Mouse (Mus musculus) CD4-positive, CD25-positive, alpha-beta regulatory T cell, adult 2 months (primary cell): ENCODE measurements at regions not wholly inside any gene's neighbourhood (a gene's known extent, or its start where the extent isn't known, plus 50 kb on each side); places are given as distances from the start of the nearest gene placed in this dataset.
A peak's percentile ranks its signal among the peaks of the same experiment; 100 is the strongest.
"Not testable (repeated sequence)": the region's sequence is repeated elsewhere in the genome, so short reads cannot be mapped to it uniquely, and the experiment has no call there.

Experiments
- DNase-seq: peaks from one replicate; pipeline ENCODE4 v3.0.0-alpha.2; 2012; ENCODE audit warnings: low read depth, low spot score

DNA sequence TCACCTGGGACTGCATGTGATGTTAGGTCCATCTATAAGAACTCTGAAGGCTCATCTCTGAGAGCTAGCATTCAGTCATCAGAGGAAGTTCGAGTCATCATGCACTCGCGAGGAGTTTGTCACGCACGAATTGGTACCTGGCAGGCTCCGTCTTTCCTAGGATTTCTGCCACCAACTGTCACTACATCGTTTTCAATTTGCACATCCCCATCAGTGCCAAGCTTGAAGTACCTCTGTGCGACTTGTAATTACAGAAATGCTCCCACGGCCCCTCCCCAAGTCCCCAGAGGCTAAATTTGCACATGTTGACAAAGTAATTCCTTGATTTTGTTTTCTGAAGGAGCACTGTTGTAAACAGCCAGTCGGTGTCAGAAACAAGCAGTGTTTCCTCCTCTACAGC is 372.2 kb upstream of the Id2 start:
- no peak for DNase-seq

DNA sequence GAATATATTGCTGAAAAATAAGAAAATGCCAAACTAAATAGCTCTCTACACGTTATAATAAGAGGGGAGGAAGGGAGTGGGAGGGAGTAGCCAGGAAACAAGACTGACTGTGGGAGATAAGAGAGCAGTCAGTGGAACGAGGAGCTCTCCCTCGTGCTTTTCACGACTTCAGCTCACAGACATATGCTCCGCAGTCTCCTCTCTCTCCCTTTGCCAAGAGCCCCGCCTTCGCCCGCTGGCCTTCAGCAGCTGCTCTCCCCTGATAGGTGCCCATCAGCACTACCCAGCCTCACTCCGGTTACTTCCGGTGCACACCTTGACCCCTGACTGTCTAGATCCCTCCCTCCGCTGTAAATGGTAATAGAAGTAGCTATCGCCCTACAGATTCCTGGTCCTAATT is 370.8 kb upstream of the Id2 start:
- DNase-seq: no peak

DNA sequence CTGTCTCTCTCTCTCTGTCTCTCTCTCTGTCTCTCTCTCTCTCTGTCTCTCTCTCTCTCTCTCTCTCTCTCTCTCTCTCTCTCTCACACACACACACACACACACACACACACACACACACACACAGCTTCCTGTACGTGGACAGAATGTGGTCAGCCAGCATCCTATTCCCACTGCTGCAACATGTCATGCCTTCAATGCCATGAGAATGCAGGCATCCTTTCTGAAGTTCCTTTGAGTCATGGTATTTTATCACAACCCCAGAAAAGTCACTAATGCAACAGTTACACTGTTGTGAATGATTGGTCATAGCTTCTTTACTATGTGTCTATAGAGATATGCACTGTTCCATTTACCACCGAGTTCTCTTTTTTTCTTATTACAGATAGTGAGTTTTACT is 365.8 kb upstream of the Id2 start:
- not testable (repeated sequence) for DNase-seq

DNA sequence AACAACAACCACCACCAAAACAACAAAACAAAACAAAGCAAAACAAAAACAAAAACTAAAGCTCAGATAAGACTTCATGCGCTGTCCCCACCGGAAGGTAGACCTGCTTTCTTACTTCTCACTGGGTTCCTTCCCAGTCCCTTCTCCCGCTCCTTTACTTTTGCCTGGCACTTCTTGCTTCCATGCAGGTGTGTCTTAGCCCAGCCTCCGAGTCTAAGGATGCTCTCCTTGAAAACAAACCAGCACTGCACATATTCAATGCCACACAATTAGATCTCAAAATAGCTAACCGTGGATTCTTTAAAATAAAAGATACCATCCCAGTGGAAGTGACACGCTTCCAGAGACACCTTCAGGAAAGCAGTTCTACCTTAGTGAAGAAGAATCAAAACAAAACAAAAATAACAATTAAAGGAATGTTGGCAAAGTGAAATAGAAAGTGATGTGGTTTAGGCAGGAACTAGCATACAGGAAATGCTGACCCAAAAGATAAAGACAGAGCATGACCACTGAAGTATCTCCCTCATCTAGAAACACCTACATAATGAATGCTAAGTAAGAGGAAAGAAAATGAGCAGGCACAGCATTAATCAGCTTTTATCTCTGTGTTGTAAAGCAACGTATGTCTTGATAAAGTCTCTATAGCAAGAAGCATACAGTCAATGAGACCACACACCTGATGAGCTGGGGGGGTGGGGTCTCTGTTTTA is 358.5 kb upstream of the Id2 start:
- no peak for DNase-seq

DNA sequence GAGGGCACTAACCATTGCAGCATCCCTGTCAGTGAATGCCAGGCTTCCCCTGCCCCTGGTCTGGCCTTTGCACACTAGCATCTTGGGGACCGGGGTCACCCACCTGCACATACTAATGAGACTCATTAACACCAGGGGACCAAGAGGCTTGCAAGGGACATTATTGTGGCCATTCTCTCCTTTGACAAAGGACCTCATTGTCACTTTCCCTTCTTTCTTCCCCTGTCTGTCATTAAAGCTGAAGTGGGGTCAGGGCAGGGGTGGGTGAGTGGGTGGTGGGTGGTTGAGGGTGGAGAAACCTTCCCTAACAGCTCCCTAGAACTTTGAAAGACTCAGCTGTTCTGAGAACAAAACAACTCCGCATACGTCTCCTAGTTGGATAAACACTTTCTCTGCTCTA is 356.4 kb upstream of the Id2 start:
- no peak for DNase-seq

DNA sequence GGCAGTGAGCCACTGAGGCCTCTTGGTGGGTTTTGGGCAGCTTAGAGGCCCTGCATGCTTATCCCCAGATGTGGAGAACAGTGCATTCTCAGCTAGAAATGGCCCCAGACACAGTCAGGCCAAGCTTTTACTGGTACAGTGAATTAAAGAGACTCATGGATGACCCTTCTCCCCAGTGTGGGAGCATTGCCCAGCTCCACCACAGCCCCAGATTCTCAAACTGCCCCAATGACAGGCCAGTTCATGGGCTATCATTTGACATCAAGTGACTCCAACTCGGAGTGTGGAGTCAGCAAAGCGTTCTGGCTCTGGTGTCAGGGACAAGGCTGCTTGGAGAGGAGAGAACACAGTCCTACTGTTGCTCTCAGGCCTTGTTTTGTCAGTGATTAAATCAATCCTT is 354.2 kb upstream of the Id2 start:
- DNase-seq: no peak

DNA sequence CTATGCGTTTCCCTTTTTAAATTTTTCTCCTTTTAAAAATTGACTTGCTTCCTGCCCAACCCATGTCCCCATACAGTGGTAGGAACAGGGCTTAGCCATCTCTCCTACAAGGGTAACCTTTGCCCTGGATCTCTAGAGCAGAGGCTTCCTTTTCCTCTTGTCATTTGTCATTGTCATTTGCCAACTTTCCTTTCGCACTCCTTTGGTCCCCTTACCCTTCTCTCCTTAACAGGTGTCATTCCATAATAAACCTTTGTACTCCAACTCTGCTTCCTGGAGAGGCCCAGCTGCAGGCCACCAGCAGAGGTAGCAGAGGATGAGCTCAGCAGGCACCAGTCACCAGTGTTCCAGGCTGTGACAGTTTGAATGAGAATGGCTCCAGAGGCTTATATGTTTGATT is 347.4 kb upstream of the Id2 start:
- DNase-seq: no peak

DNA sequence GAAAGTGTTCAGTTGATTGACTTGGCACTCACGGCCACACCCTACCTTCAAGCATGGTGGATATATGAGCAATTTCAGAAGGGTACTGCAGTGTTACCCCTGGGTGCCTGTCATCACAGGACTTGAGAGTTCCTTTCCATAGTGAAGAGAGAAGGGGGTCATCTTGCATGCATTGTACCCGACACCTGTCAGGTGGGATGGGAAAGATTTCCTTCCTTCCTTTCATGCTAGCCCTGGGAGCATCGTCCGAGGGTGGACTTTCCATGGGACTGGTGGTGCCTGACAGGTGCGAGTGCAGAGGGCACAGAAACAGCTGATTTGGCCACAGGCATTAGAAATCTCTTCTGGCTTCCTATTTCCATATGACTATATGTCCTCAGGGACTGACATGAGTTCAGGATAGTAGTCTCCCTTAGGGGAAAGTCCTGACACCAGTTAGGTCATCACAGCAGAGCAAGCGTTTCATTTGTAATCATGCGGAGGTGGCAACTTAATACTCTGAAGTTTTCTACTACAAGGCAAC is 342.1 kb upstream of the Id2 start:
- DNase-seq: no peak

DNA sequence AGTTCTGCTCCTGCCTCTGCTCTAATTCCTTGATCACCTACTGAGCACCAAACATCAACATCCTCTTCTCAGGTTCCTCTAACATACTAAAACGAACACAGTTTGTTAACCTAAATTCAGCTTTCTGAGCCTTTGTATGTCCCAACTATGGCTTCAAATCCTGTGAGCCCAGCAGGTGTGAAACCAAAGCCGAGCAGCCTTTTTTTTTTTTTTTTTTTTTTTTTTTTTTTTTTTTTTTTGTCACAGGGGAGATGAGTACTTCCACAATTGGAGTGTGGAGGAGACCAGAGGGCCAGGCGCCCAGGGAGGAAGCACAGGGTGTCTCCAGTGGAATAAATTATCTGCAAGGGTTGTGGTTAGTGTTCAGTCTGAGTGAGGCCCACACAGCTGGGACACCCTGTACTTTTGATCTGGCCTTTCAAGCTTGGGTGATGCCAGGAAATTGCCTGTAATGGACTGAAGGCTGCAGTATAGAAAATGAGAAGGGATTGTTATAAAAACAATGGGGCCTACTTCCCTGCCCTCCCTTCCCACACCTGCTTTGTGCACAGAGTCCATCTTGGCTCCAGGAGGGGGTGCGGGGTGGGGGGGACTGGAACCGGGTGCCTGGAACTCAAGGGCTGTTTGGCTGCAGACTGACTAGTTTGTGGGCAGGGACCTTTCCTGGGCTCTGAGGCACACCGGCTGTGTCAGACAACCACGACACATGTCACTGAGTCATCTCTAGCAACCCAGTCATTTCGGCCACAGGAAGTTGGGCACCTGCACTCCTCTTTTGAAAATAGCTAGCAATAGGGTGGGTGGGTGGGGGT is 341.5 kb upstream of the Id2 start:
- peak; percentile 61 for DNase-seq

DNA sequence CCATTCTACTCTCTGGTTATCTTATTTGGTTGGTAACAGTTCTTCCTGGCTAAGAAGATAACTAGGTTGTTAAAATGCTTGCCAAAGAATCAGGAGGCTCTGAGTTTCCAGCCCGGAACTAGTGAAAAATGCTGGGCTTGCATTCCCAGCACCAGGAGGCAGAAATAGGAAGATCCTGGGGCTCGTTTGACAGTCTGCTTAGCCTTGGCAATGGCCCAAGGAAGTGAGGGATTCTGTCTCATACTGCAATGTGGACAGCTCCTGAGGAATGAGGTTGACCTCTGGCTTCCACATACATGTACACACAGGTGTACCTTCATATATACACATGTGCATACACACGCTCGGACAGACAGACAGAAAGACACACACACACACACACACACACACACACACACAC is 340.6 kb upstream of the Id2 start:
- DNase-seq: no peak

DNA sequence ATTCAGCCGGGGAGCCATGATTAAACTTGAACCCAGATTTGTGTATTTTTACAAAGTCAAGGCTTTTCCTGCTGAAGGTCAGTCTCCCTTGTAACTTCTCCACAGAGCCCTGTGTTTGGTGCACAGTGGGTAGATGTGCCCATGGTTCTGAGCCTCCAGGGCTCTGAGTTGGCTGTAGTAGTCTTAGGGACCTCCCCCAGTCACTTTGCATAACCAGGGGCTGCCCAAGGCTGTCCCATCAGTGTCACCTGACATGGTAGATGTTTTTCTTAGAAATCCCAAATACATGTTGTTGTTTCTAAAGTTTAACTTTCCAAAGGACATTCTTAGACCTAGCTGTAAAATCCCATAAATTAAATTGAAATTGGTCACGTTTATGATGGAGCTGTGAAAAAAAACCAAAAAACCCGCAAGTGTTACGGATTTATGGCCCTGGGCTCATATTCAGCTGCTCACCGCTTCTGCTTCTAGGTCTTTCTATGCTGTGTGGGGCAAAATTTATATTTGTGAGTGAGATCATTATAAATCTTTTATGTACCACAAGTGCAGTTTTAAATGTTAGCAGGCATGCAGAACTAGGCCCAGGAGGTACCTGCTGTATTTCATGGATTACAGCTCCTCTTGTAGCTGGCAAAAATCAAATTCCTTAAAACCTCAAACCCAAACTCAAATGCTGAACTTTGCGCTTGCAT is 339.4 kb upstream of the Id2 start:
- DNase-seq: no peak

DNA sequence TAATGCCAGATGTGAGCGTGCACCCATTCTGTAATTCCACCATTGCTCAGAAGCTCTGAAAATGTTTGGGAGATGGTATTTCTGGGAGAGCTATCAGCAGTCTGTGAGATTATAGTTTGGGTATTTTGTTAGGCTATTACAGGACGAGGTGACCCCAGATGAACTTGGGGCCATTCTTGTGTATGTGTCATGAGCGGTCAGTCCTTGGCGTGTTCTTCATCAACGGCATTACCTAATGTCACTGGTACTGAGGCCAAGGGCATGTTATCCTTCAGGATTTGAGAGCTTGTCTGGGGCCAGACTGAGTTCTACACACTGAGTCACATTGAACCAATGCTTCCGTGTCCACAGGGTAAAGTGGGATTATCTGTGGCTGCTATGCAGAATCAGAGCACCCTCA is 335.9 kb upstream of the Id2 start:
- no peak for DNase-seq

DNA sequence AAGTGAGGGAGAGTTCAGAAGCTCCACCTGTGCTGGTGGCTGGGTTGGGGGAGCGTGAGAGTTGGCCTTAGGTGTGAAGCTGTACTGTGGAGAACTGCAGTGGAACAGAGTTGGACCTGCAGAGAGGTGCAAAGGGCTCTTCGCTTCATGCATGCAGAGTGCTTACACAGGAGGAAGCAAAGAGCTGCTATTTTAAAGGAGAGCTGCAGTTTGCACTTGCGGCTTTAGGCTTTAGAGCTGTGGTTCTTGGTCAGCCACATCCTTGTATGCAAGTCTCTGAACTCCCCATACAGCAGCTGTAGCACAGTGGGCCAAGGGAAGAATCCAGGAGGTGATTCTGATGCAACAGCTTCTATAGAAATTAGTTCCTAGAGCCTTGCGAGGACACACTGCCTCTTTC is 334.0 kb upstream of the Id2 start:
- peak; percentile 19 for DNase-seq

DNA sequence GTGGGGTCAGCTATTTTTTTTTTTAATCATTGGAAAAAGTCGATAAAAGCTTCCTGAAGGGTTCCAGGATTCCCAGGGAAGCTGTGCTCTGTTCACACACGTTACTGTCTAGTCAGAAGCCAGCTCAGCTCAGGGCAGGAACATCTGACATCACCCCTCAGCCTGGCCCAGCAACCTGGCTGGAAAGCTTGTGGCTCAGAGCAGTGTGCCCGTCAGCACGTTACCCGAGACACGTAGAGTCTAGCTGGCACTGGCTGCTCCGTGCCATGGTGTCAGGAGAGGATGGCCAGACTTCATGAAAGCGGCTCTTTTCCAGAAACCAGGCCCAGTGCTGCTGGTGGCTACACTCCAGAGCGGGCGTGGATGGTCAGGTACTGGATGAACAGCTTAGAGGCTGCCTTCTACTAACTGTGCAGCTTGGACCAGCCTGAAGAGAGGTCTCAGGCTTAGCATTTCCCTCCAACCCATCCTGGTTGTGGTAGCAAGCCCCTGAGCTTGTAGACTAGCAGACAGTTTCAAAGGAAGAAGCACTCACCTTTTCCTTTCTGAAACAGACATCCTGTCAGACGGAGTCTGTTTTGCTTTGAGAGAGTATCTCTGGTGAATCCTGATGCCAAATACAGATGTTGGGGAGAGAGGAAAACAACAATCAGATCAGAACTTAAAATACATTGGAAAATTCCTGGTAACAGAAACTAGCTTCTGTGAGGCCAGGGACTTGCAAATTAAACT is 331.1 kb upstream of the Id2 start:
- peak; percentile 6 for DNase-seq

DNA sequence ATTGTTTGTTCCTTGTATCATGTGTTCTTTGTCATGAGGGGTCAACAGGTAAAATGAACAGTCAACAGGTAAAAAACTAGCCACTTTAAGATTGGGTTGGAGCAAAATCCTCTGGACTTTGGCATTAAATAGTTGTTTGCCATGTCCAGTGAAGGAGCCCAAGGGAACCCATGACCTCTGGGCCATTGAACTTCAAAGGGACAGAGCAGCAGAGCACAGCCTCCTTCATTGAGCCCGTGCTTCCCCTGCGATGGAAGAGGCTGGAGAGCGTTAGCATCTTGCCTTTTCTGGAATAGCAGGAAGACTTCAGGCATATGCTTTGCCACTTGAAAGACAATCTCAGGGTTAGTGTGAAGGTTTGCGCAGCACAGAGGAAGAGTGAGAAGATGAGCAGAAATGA is 320.4 kb upstream of the Id2 start:
- no peak for DNase-seq

DNA sequence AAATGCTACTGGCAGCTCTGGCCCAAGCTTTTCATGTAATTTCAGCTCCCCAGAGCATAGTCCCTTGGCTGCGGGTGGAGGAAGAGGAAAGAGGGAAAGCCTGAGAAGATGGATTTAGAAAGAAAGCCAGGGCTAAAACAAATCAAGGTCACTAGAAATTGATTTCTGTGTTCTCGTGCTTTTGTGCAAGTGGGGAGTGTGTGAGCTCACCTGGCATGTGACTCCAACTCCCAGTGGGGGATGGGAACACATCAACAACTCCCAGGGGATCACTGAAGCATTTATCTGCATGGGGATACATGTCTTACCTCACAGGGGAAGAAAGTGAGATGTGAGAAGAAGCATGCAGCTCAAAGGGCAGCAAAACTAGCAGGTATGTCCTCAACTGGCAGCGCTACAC is 319.6 kb upstream of the Id2 start:
- DNase-seq: no peak

DNA sequence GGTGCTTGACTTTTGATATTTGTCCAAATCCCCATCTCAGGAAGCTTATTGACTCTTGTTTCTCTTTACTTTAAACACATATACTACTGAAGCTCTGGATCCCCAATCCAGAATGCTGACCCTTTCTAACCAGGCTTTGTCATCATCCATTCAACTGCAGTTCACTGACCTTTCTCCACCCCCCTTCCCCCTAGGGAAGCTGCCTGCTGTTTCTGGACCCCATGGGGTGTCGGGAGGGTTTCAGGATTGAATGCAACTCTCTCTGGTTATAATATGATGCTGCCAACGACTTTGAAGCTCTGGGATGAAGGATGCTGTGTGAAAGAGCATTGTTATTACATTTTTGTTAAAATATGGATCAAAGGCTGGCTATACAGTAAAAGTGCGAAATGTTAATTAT is 318.7 kb upstream of the Id2 start:
- DNase-seq: no peak

DNA sequence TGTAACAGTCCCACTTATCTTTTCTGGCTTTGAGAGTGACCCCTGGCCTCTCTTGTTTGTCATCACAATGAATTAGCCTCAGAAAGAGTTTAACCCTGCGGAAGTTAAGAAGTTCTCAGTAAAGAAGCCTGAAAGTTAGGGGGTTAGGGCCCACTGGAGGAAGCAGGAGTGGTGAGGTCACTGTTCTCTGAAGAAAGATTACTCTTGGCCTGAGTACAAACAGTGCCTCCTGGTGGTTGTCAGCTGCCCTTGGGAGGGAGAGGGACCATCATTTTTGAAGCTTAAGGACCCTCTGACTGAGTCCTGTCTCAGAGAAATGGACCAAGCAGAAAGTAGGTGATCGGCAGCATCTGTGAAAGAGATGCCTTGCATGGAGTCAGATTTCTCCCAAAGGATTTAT is 318.3 kb upstream of the Id2 start:
- peak; percentile 71 for DNase-seq

DNA sequence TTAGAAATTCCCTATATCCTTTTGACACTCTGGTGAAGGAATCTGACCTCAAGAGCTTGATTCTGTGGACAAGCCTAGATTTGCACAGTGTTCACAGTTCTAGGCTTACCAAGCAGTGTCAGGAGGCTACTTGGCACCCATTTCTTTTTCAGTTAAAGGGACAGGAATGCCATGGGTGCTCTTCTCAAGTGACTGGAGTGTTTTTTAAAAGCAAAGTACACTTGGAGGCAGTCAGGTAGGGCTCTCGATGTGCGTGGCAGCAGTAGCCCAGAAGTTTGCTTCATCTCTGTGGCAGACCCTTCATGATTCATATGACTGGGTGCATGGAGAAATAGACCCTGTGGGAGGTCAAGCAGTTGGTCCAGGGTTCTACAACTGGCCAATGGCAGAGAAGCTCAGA is 310.4 kb upstream of the Id2 start:
- DNase-seq: no peak

DNA sequence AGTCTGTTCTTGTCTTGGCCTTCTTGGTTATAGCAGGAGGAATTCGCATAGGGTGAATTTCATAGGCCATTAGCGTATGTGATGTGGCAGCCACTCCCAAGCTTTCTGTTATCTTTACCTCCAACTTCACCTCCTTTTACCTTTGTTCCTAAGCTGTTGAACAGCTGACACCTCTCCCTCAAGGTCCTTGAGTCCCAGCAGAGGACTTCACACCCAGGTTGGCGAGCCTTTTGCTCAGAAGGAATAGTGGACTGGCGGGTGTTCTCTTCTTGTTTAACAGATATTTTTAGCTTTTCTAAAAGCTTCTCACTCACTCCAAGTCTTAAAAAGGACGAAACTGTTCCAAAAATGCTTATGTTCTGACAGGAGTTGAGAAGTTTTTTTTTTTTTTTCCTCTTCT is 303.4 kb upstream of the Id2 start:
- DNase-seq: no peak

DNA sequence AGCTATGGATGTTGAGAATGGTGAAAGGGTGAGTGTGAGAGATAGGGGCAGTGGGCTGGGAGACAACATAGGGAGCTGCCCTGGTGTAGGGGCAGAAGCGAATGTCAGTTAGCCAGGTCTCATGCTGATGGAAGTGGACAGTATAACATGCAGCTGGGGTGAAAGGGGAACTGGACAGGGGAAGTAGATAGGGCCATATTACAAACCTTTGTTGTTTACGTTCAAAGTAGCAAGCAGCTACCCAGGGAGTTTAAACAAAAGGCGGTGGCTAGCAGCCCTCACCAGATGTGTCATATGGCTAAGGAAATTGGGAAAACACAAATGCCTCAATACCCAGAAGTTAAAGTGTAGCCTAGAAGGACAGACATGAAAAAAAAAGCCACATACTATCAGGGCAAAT is 301.8 kb upstream of the Id2 start:
- no peak for DNase-seq

DNA sequence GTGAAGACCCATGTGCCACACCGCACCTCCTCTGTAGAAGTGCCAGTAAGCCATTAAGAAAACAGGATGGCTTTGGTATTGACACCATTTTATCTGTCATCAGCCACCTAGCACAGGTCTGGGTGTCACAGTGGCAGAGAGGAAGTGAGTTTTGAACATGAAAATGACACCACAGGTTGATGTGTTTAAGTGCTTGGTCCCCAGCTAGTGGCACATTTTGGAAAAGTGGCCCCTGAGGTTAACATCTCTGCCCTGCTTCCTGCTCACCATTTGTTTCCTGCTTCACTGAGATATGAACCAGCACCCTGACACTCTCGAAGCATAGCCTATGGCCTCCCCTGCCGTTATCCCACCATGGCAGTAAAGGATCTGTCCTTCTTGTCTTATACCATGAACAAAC is 297.4 kb upstream of the Id2 start:
- peak; percentile 5 for DNase-seq
